Comparison of ENCODE assay signal across 12 mouse cellular contexts in genomic region chr2:69113829-69114547, GRCm38 (mm10). TPM values are rescaled to one million over a fixed set of nuclear protein-coding genes. Genes with fewer than 3 reads are reported as not detected.
DNase-seq lines count a peak whose midpoint lies in the region; ATAC-seq and TF ChIP-seq lines count a peak whose summit lies in the region.
"Had no signal": no experiment of that assay in that cellular context is flagged by ENCODE, and none has a peak within 500 bp of the region (broad histone marks: within the 10 kb centered on the region; RNA-seq: fewer than 3 reads in every experiment).

No protein-coding gene starts in this region.

- H3K4me2 ChIP-seq in heart, embryonic 12.5 days = no peak overlapping the region
- H3K4me2 ChIP-seq in CH12.LX (ENCODE audit: insufficient read depth, low read depth, poor library complexity, severe bottlenecking) = 0 out of 2 replicates have a peak overlapping the region, but pooled peaks have one; percentile 6
- H3K4me2 ChIP-seq in lung, embryonic 14.5 days = no peak overlapping the region
- H3K4me2 ChIP-seq: midbrain, embryonic 15.5 days had no signal

- no peaks in the 10 kb centered on the region for H3K27me3 ChIP-seq in heart, embryonic 12.5 days (replicated peaks)
- no peaks in the 10 kb centered on the region for H3K27me3 ChIP-seq in CH12.LX (replicated peaks)
- H3K27me3 ChIP-seq in lung, embryonic 14.5 days (ENCODE audit: insufficient read depth, low read length) = no peaks in the 10 kb centered on the region
- H3K27me3 ChIP-seq: midbrain, embryonic 15.5 days had no signal

- H3K4me3 ChIP-seq in heart, embryonic 12.5 days = no peak overlapping the region
- no peak overlapping the region for H3K4me3 ChIP-seq in CH12.LX (replicated peaks in 1 of 3; ENCODE audit: low read depth in 2 of 3, low read length in 2 of 3, poor library complexity in 1 of 3)
- H3K4me3 ChIP-seq in lung, embryonic 14.5 days (ENCODE audit: low read depth, low read length) = no peak overlapping the region
- H3K4me3 ChIP-seq: midbrain, embryonic 15.5 days had no signal

- no peak for ATAC-seq in heart, embryonic 12.5 days (ENCODE audit: insufficient number of reproducible peaks, low FRiP score)
- peak; percentile 86 for ATAC-seq in lung, embryonic 14.5 days (ENCODE audit: insufficient read depth)
- ATAC-seq: midbrain, embryonic 15.5 days had no signal

- no peak overlapping the region for H3K9ac ChIP-seq in heart, embryonic 12.5 days
- H3K9ac ChIP-seq in CH12.LX (ENCODE audit: insufficient read depth, low read depth) = no peak overlapping the region
- no peak overlapping the region for H3K9ac ChIP-seq in lung, embryonic 14.5 days
- H3K9ac ChIP-seq: liver, embryonic 14.5 days; midbrain, embryonic 15.5 days had no signal

- no peaks in the 10 kb centered on the region for H3K79me2 ChIP-seq in CH12.LX (replicated peaks; ENCODE audit: control insufficient read depth, extremely low read depth, insufficient read depth, poor library complexity, severe bottlenecking)

- WGBS in heart, embryonic 12.5 days = 81% methylated on average over 10 of the region's 10 CpGs
- 35% methylated on average over 10 of the region's 10 CpGs for WGBS in lung, embryonic 14.5 days

- TF ChIP-seq RAD21 in CH12.LX (IDR thresholded peaks at IDR 0.05; ENCODE audit: low read depth, low read length) = no peak

- in situ Hi-C loops in CH12.LX (cut with MboI; ENCODE audit: low pct_ligation_motif_present, low pct_unique_long_range_greater_than_20kb, low sequenced_read_pairs) = no loop called here

- intact Hi-C loops in heart, postnatal 10 days (cut with DNase I) = loop anchor here (2.0 kb wide), 1 partner anchor 21 kb away; the partner anchor contains the start of gene Nostrin

- TF ChIP-seq POLR2A in CH12.LX (IDR thresholded peaks at IDR 0.05; ENCODE audit: low read depth, low read length) = no peak

- dilution Hi-C loops in CH12.LX (cut with MboI; ENCODE audit: extremely low pct_ligation_motif_present, extremely low pct_unique_long_range_greater_than_20kb, low sequenced_read_pairs) = no loop called here

- no peak overlapping the region for H3K27ac ChIP-seq in heart, embryonic 12.5 days (ENCODE audit: poor library complexity, severe bottlenecking)
- no peak overlapping the region for H3K27ac ChIP-seq in CH12.LX (ENCODE audit: insufficient read depth, low read depth)
- H3K27ac ChIP-seq in lung, embryonic 14.5 days (ENCODE audit: low read depth) = no peak overlapping the region
- H3K27ac ChIP-seq: liver, embryonic 14.5 days; midbrain, embryonic 15.5 days had no signal

- TF ChIP-seq CTCF in CH12.LX (conservative IDR thresholded peaks at IDR 0.05 in 1 of 2, IDR thresholded peaks at IDR 0.05 in 1 of 2; ENCODE audit: low read depth in 2 of 2, low read length in 2 of 2) = no peak
- no peak for TF ChIP-seq CTCF in lung, embryonic 14.5 days (IDR thresholded peaks at IDR 0.05; ENCODE audit: low read depth)

- H3K36me3 ChIP-seq in heart, embryonic 12.5 days = peaks cover 7% of the 10 kb centered on the region; the same call in 1 of the 2 replicates
- no peaks in the 10 kb centered on the region for H3K36me3 ChIP-seq in CH12.LX (replicated peaks in 1 of 2; ENCODE audit: control insufficient read depth in 1 of 2, insufficient read depth in 1 of 2, low read length in 1 of 2)
- no peaks in the 10 kb centered on the region; the same call in 1 of the 2 replicates for H3K36me3 ChIP-seq in lung, embryonic 14.5 days (ENCODE audit: insufficient read depth)

- TF ChIP-seq EP300 in CH12.LX (IDR thresholded peaks at IDR 0.05; ENCODE audit: low read length) = no peak

- peaks cover 6% of the 10 kb centered on the region; the same call in 1 of the 2 replicates for H3K9me3 ChIP-seq in heart, embryonic 12.5 days (replicated peaks)
- peaks cover 4% of the 10 kb centered on the region for H3K9me3 ChIP-seq in CH12.LX (replicated peaks; ENCODE audit: low read length)
- H3K9me3 ChIP-seq in lung, embryonic 14.5 days (ENCODE audit: low read depth, low read length) = peaks cover 4% of the 10 kb centered on the region; the same call in 1 of the 2 replicates
- H3K9me3 ChIP-seq: midbrain, embryonic 15.5 days had no signal

- peak; percentile 39 to 44 for DNase-seq in heart, postnatal 10 days
- no peak for DNase-seq in CH12.LX (ENCODE audit: extremely low read depth)
- peak; percentile 46 for DNase-seq in MN1 (ENCODE audit: low spot score)
- peak; percentile 81 for DNase-seq in lung, embryonic 14.5 days
- DNase-seq in urinary bladder, postnatal 36 days (ENCODE audit: low spot score in 2 of 2) = no peak
- DNase-seq in cerebellum, postnatal 4 days (ENCODE audit: low spot score in 2 of 2) = no peak
- DNase-seq: cerebellum, adult 2 months; kidney, adult 8-10 months; left cerebral cortex, postnatal 4 days had no signal

- H3K4me1 ChIP-seq in heart, embryonic 12.5 days (replicated peaks) = 0 out of 2 replicates have a peak, but pooled peaks cover 6% of the 10 kb centered on the region
- no peaks in the 10 kb centered on the region for H3K4me1 ChIP-seq in CH12.LX (ENCODE audit: control insufficient read depth in 1 of 2, insufficient read depth in 2 of 2)
- H3K4me1 ChIP-seq in lung, embryonic 14.5 days (ENCODE audit: insufficient read depth) = no peaks in the 10 kb centered on the region
- H3K4me1 ChIP-seq: midbrain, embryonic 15.5 days had no signal

TF ChIP-seq in CH12.LX, 34 proteins besides CTCF, POLR2A, EP300 and RAD21:
- TF ChIP-seq USF2 (conservative IDR thresholded peaks at IDR 0.05; ENCODE audit: low read depth, low read length) (no peak), NRF1 (IDR thresholded peaks at IDR 0.05; ENCODE audit: low read depth, low read length) (no peak)

RNA-seq across cellular contexts. Expression of gene Nostrin, which starts 21.6 kb away (rescaled TPM):
- 10 to 100 TPM; 12.4 to 13.6 TPM for total RNA-seq in heart, postnatal 10 days (2021)
- polyA plus RNA-seq in heart, embryonic 12.5 days (2016; fragmentation: Nextera tagmentation; extraction: Ambion mirVana) = 2.4 and 2.8 TPM in 2 replicates
- 1.7 and 2.5 TPM in 2 replicates for total RNA-seq in CH12.LX (2012; rRNA removed)
- total RNA-seq in CH12.LX (2014; rRNA removed) = 0.19 and 0.24 TPM in 2 replicates
- 0.29 and 0.63 TPM in 2 replicates for polyA plus RNA-seq in CH12.LX (2012; ENCODE audit: insufficient read length, low read depth)
- polyA plus RNA-seq in lung, embryonic 14.5 days (2014; fragmentation: Nextera tagmentation; extraction: Ambion mirVana) = 11.6 and 14.4 TPM in 2 replicates

Comparison
In these comparisons a context has a peak if more than half of its experiments do, and no peak if none do; other contexts are left out.
1. DNase-seq: peak in heart, postnatal 10 days (2 of 2), MN1 (single experiment) and lung, embryonic 14.5 days (single experiment); none in CH12.LX (single experiment), urinary bladder, postnatal 36 days (0 of 2) and cerebellum, postnatal 4 days (0 of 2).